Mouse (Mus musculus) kidney, adult 2 months (tissue): ENCODE results near the gene Zfp598. TPM values are rescaled to one million over a fixed set of nuclear protein-coding genes. Genes with fewer than 3 reads are reported as not detected.

Experiments
- DNase-seq: peaks from one replicate; pipeline ENCODE4 v3.0.0; 2021
- H3K27ac ChIP-seq: fragments of 200-500 bp; 2 replicates; pipeline ENCODE4 v1.5.1; 2012; ENCODE audit warnings: low read depth, low read length, control low read depth, inconsistent platforms; ENCODE audit not compliant: insufficient read depth
- H3K27me3 ChIP-seq: fragments of 200-500 bp; replicated peaks from 2 replicates; pipeline ENCODE4 v1.6.1; 2012; ENCODE audit warnings: mild to moderate bottlenecking, moderate library complexity, low read length, inconsistent platforms; ENCODE audit not compliant: control insufficient read depth, insufficient read depth
- H3K36me3 ChIP-seq: fragments of 200-500 bp; 2 replicates; pipeline ENCODE4 v1.6.1; 2012; ENCODE audit warnings: mild to moderate bottlenecking, moderate library complexity, low read length, inconsistent platforms; ENCODE audit not compliant: control insufficient read depth, insufficient read depth
- H3K4me1 ChIP-seq: fragments of 200-500 bp; 2 replicates; pipeline ENCODE4 v1.6.1; 2011; ENCODE audit warnings: low read length; ENCODE audit not compliant: control insufficient read depth, insufficient read depth
- H3K4me3 ChIP-seq: fragments of 200-500 bp; 2 replicates; pipeline ENCODE4 v1.5.1; 2011; ENCODE audit warnings: mild to moderate bottlenecking, low read depth, low read length, control low read depth; ENCODE audit not compliant: insufficient read depth
- CTCF ChIP-seq: fragments of 200-500 bp; conservative IDR thresholded peaks from 2 replicates; pipeline ENCODE4 v1.5.1; 2011; ENCODE audit warnings: low read depth, mild to moderate bottlenecking, control low read depth, low read length, moderate library complexity, mixed read lengths; ENCODE audit not compliant: insufficient read depth, insufficient read length
- POLR2A ChIP-seq: fragments of 200-500 bp; IDR thresholded peaks from one replicate; pipeline ENCODE4 v1.6.1; 2011; ENCODE audit warnings: low read depth, low read length, control low read depth
- WGBS: fragments of 180-500 bp; shearing (Covaris S2); methylation state at CpG from one replicate; pipeline ENCODE4 v1.1.7; 2018; 5-methylcytosine and 5-hydroxymethylcytosine counted together
- polyA plus RNA-seq: library from polyadenylated mRNA; depleted of rRNA; stranded (reverse); fragments of >200 nt; gene quantifications from 2 replicates; pipeline ENCODE4 v1.2.3, GENCODE M21; 2012

Zfp598 gene
- polyA plus RNA-seq, 1 experiment, result 44.3 TPM

- 33% methylated on average over 5 of the region's 5 CpGs for WGBS
- peak; percentile 27 for DNase-seq
- TF ChIP-seq CTCF (no peak), POLR2A (no peak)
- H3K36me3 ChIP-seq, result no peaks in the 10 kb centered on the region
- H3K4me1 ChIP-seq, result no peaks in the 10 kb centered on the region
- H3K27me3 ChIP-seq, result no peaks in the 10 kb centered on the region
- no peak overlapping the region for H3K4me3 ChIP-seq
- H3K27ac ChIP-seq, result no peak overlapping the region
These were observed 28.5 kb downstream of the Zfp598 start for GRCm38 (mm10) chr17:24697985-24698384.

- WGBS, result 76% methylated on average over 9 of the region's 9 CpGs
- no peaks in the 10 kb centered on the region for H3K4me1 ChIP-seq
- no peak for TF ChIP-seq POLR2A
- TF ChIP-seq CTCF, result no peak
- no peak for DNase-seq
- no peak overlapping the region for H3K27ac ChIP-seq
- no peaks in the 10 kb centered on the region for H3K36me3 ChIP-seq
- no peaks in the 10 kb centered on the region for H3K27me3 ChIP-seq
- H3K4me3 ChIP-seq, result no peak overlapping the region
These were observed 29.2 kb downstream of the Zfp598 start for GRCm38 (mm10) chr17:24698715-24699114.

DNA sequence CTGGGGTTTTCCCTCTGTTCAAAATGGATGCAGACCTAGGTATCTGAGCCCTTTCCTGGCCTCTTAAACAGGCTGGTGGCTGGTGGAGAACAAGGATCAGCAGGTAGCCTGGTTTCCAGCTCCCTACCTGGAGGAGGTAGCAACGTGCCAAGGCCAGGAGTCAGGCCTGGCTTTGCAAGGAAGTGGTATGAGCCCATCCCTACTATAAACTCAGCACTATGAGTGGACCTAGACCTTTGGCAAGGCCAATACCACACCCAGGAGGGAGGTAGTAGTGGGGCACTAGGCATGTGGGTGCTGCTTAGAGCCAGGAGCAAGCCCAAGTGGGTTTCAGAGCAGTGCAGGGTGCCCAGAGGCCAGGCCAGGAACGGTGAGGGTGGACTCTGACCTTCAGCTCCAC, 30.0 kb downstream of the Zfp598 start:
- WGBS, result 68% methylated on average over 2 of the region's 2 CpGs
- TF ChIP-seq CTCF (no peak), POLR2A (no peak)
- no peaks in the 10 kb centered on the region for H3K4me1 ChIP-seq
- no peaks in the 10 kb centered on the region for H3K36me3 ChIP-seq
- DNase-seq, result no peak
- H3K4me3 ChIP-seq, result no peak overlapping the region
- H3K27ac ChIP-seq, result no peak overlapping the region
- H3K27me3 ChIP-seq, result no peaks in the 10 kb centered on the region

DNA sequence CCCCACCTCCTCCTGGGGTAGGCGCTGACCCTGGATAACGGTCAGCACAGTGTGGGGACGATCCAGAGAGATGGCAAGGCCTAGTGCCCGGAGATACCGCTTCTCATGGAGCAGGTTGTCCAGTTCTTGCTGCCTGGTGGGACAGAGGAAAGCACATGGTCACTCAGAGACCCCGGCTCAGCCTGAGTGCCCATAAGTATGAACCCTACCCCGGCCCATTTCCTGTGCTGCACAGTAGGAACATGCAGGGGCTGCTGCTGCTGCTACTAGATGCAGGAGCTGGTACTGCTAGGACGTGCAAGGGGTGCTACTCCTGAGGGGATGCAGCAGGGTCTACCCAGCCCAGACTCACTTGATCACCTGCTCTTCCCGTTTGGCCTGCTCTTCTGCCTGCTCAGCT, 31.8 kb downstream of the Zfp598 start:
- H3K4me3 ChIP-seq, result no peak overlapping the region
- no peak for TF ChIP-seq POLR2A
- TF ChIP-seq CTCF, result no peak
- DNase-seq, result no peak
- H3K36me3 ChIP-seq, result no peaks in the 10 kb centered on the region
- 88% methylated on average over 9 of the region's 9 CpGs for WGBS
- no peaks in the 10 kb centered on the region for H3K27me3 ChIP-seq
- no peak overlapping the region for H3K27ac ChIP-seq
- no peaks in the 10 kb centered on the region for H3K4me1 ChIP-seq

GRCm38 (mm10) chr17:24705821-24706220, 36.3 kb downstream of the Zfp598 start:
- Histone ChIP-seq H3K4me3 (no peak overlapping the region), H3K27me3 (no peaks in the 10 kb centered on the region), H3K4me1 (no peaks in the 10 kb centered on the region; the same call in 1 of the 2 replicates), H3K36me3 (no peaks in the 10 kb centered on the region), H3K27ac (no peak overlapping the region)
- no peak for TF ChIP-seq POLR2A
- no peak for TF ChIP-seq CTCF
- no peak for DNase-seq
- WGBS, result 93% methylated on average over 3 of the region's 3 CpGs

GRCm38 (mm10) chr17:24706982-24707800, 37.7 kb downstream of the Zfp598 start, which contains the start of gene Tbl3:
Gene Tbl3, minus strand, starts transcription at chr17:24707660.
- no peaks in the 10 kb centered on the region for H3K36me3 ChIP-seq
- no peak for TF ChIP-seq CTCF
- TF ChIP-seq POLR2A, result peak; percentile 74
- H3K4me1 ChIP-seq, result no peaks in the 10 kb centered on the region; the same call in 1 of the 2 replicates
- H3K27me3 ChIP-seq, result no peaks in the 10 kb centered on the region
- 4% methylated on average over 32 of the region's 32 CpGs for WGBS
- DNase-seq, result peak; percentile 97
- peak within 1 kb of the TSS; percentile 58 for H3K4me3 ChIP-seq
- peak within 1 kb of the TSS; percentile 21; the same call in 1 of the 2 replicates for H3K27ac ChIP-seq

- TF ChIP-seq POLR2A (no peak), CTCF (no peak)
- no peaks in the 10 kb centered on the region; the same call in 1 of the 2 replicates for H3K4me1 ChIP-seq
- WGBS, result 2% methylated on average over 24 of the region's 24 CpGs
- H3K27ac ChIP-seq, result peak overlapping the region; percentile 18; the same call in 1 of the 2 replicates
- peak; percentile 40 for DNase-seq
- H3K27me3 ChIP-seq, result no peaks in the 10 kb centered on the region
- peak overlapping the region; percentile 58 for H3K4me3 ChIP-seq
- no peaks in the 10 kb centered on the region for H3K36me3 ChIP-seq
These were observed 38.4 kb downstream of the Zfp598 start for GRCm38 (mm10) chr17:24707801-24708425.
